Mouse (Mus musculus): ENCODE results near the gene Osbpl6. TPM values are rescaled to one million over a fixed set of nuclear protein-coding genes. Genes with fewer than 3 reads are reported as not detected.

Gene Osbpl6
- total RNA-seq, 2 experiments from 2014 or later, result not detected

GRCm38 (mm10) chr2:76491371-76491770 lies 85.1 kb downstream of the Osbpl6 start:
- no peak for ATAC-seq (replicated peaks; ENCODE audit: poor library complexity, severe bottlenecking)

GRCm38 (mm10) chr2:76492224-76492623 lies 85.9 kb downstream of the Osbpl6 start:
- ATAC-seq (replicated peaks; ENCODE audit: poor library complexity, severe bottlenecking), result no peak

GRCm38 (mm10) chr2:76496006-76496748 lies 89.9 kb downstream of the Osbpl6 start:
- no peak for ATAC-seq (replicated peaks; ENCODE audit: poor library complexity, severe bottlenecking)

- no peak for ATAC-seq (replicated peaks; ENCODE audit: poor library complexity, severe bottlenecking)
Observed at GRCm38 (mm10) chr2:76496749-76497140, 90.4 kb downstream of the Osbpl6 start.

DNA sequence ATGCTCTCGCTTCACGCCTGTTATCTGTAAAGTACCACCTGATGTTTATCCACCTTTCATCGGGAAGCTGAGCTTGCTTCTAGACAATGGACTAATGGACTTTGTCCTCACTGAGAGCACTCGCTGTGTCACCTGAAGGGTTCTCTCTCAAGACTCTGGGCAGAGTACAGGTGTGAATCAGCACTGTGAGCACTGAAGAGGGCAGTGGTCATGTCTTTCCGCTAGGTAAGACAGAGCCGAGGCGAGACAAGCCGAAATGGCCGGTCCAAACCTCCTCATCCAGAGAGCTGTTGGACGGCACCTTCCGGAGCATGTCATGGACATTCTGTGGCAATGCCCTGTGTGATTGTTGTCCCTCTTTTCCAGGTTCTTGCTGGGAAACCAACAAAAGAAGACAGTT lies 92.6 kb downstream of the Osbpl6 start:
- no peak for ATAC-seq (replicated peaks; ENCODE audit: poor library complexity, severe bottlenecking)

DNA sequence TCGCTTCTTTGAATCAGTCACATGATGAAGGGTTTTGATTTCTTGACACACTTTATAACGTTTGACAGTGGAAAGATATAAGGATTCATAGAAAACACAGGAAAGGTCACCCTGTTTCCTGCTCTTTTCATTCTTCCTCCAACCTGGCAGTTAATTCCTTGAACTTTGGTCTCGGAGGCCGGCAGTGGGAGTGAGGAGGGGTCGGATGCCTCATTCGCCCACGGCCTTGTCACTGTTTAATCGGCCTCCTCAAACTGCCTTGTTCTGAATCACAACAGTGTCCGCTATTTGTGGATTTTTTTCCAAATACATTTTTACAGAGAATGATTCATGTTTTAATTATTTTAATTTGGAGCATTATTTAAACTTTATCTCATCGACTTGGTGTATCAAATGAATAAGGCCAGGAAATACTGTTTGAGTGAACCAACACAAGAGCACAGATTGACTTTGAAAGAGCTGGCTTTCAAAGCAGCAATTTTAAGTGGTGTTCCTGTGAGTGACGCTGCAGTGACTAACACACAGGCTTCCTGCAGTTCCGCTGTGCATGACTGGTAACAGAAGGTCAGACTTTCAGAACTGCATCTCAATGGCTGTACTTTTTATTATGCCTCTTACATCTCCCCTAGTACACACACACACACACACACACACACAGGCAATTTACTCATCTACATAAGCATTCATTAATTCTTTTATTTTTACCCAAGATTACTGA lies 98.0 kb downstream of the Osbpl6 start:
- ATAC-seq (replicated peaks; ENCODE audit: poor library complexity, severe bottlenecking), result no peak

DNA sequence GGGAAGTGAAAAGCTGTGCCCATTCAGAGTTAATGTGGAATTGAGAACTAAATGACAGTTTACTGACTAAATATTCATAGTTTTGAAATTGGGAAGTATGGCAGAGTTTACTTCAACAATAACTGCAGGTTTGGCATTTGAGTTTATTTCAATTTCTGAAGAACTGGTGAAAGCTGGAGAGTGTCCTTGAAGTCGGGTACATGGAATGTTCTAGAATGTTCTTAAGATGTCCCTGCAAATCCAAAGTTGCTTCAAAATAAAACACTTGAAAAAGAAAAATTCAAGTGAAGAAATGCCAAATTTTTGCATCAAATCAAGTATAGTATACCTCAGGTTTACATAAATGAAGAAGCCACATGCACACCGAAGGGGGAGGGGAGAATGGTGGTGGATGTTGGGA lies 98.7 kb downstream of the Osbpl6 start:
- ATAC-seq (replicated peaks; ENCODE audit: poor library complexity, severe bottlenecking), result no peak

DNA sequence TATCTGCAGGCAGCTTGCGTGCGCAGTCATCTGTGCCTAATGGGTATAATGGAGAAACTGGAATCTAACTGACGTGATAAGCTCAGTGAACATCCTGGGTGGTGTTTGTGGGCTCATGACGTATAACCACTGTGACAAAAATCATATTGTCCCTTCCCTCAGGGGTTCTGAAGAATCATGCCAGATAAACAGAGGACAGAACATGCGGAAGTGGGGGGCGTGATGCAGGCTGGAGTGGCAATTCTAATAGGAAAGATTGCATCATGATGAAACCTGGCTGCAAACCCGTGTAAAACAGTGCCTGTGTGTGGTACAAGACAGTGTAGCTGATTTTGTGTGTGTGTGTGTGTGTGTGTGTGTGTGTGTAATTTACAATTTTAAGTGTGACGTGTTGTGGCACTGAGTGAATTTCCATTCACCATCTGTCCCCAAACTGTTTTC lies 105.0 kb downstream of the Osbpl6 start:
- ATAC-seq (replicated peaks; ENCODE audit: poor library complexity, severe bottlenecking), result no peak

DNA sequence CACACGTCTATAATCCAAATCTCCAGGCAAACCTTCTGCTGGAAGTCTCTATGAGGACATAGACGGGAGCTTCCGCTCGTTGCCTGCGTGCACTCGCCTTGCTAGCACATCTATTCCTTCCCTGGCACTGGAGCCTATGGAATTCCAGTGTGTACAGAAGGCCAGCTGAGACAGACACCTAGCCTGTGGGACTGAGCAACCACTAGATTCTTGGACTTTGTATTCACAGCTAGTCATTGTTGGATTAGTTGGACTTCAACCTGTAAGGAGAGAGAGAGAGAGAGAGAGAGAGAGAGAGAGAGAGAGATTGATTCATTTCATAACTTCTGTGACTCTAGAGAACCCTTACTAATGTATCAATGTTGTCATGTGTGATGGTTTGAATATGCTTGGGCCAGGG lies 105.8 kb downstream of the Osbpl6 start:
- ATAC-seq (replicated peaks; ENCODE audit: poor library complexity, severe bottlenecking), result no peak

DNA sequence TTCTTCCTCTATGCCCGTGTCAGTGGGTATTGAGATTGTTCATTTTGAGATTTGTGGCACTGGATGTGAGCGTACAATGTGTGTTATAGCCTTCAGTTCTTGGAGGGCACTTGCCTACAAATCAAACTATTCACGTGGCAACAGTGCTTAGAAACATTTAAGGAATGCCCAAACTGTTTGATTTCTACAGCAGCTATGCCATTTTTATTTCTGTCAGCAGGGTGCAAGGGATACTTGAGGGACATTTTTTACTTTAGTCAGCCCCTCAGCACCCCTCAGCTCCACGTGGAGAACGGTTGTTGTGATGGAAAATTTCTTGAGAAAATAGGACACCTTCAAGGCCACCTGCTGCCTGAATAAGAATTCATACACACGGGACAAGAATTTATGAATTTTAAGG lies 106.6 kb downstream of the Osbpl6 start:
- no peak for ATAC-seq (replicated peaks; ENCODE audit: poor library complexity, severe bottlenecking)

GRCm38 (mm10) chr2:76513296-76513695 lies 107.0 kb downstream of the Osbpl6 start:
- no peak for ATAC-seq (replicated peaks; ENCODE audit: poor library complexity, severe bottlenecking)

DNA sequence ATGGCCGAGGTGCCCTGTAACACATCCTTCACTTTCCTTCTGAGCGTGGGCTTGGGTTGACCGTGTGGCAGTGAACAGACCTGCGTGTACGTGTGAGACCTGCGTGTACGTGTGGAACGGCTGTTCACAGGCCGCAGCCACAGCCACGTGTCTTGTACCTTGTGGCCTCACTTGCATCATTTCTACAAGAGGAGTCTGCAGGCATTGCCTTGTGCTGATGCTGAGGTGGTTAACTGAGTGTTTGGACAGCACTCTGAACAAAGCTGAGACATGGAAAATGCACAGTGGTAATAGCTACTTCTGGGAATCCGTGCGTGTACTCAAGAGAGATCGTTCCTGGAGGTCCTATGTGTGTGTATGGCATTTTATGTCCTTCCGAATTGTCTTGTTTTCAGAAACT lies 111.2 kb downstream of the Osbpl6 start:
- ATAC-seq (replicated peaks; ENCODE audit: poor library complexity, severe bottlenecking), result no peak

GRCm38 (mm10) chr2:76518407-76519063 lies 112.2 kb downstream of the Osbpl6 start:
- ATAC-seq (replicated peaks; ENCODE audit: poor library complexity, severe bottlenecking), result no peak

- no peak for ATAC-seq (replicated peaks; ENCODE audit: poor library complexity, severe bottlenecking)
Observed at GRCm38 (mm10) chr2:76521585-76521984, 115.3 kb downstream of the Osbpl6 start.

DNA sequence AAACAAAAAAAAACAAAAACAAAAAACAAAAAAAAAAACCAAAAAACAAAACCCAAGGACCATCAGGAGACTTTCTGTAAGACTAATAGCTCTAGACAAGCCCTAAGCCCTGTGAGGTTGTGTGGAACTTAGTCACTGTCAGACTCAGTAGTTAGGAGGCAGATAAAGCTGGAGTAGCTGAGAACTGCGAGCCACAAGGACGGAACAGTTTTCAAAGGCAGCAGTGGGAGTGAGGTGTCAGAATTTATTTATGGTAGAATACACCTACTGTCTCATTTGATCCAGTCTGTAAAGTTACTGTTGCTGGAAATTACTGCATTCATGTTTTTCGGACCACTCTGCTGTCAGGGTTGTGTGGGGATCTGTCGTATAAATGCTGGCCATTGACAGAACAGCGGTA lies 118.1 kb downstream of the Osbpl6 start:
- ATAC-seq (replicated peaks; ENCODE audit: poor library complexity, severe bottlenecking), result no peak

DNA sequence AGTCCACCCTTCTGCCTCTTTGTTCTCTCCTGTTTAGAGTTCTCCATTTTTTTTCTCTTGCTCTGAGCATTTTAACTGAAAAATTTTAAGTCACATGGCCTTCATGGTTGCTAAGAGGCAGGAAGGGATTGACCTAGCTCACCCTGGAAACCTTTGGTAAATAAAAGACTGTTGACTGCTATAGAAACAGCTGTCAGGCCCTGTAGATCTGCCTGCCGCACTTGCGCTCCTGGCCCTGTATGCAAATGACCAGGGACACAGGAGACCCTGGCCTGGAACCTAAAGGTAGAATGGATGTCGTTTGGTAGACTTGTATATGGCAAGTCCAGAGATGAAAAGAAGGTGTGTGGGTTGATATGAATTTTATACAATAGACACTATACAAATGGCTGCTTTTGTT lies 119.3 kb downstream of the Osbpl6 start:
- ATAC-seq (replicated peaks; ENCODE audit: poor library complexity, severe bottlenecking), result no peak

- ATAC-seq (replicated peaks; ENCODE audit: poor library complexity, severe bottlenecking), result no peak
Observed at GRCm38 (mm10) chr2:76532490-76533126, 126.3 kb downstream of the Osbpl6 start.

DNA sequence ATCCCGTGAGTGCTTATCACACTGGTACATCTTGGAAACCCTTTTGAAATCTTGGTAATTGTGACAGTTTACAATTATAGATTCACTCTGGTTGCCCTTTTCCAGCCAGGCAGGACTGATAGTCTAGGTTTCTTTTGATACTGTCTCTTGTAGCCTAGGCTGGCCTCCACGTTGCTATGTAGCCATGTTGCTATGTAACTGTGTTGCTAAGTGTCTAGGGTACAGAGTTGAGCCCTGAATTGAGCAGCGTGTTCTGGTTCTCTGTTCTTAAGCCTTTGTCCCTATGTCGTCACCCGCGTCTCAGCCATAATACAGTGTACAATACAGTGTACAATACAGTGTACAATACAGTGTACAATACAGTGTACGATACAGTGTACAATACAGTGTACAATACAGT lies 128.6 kb downstream of the Osbpl6 start:
- no peak for ATAC-seq (replicated peaks; ENCODE audit: poor library complexity, severe bottlenecking)

GRCm38 (mm10) chr2:76541900-76542299 lies 135.6 kb downstream of the Osbpl6 start:
- ATAC-seq (replicated peaks; ENCODE audit: poor library complexity, severe bottlenecking), result peak; percentile 91

GRCm38 (mm10) chr2:76542921-76543320 lies 136.6 kb downstream of the Osbpl6 start:
- ATAC-seq (replicated peaks; ENCODE audit: poor library complexity, severe bottlenecking), result no peak

GRCm38 (mm10) chr2:76545539-76545938 lies 139.2 kb downstream of the Osbpl6 start:
- ATAC-seq (replicated peaks; ENCODE audit: poor library complexity, severe bottlenecking), result no peak

All from granulocyte monocyte progenitor cell, adult 5-6 weeks (primary cell).